Mouse (Mus musculus) c-Kit-positive CD71-positive TER-119-positive erythroid progenitor cells, embryonic 14.5 days (primary cell): ENCODE measurements at regions not wholly inside any gene's neighbourhood (a gene's known extent, or its start where the extent isn't known, plus 50 kb on each side); places are given as distances from the start of the nearest gene placed in this dataset.
"Not testable (repeated sequence)": the region's sequence is repeated elsewhere in the genome, so short reads cannot be mapped to it uniquely, and the experiment has no call there.

ENCODE experiments used
- DNase-seq: peaks from one replicate; pipeline ENCODE4 v3.0.0-alpha.2; 2013; ENCODE audit warnings: low spot score

DNA sequence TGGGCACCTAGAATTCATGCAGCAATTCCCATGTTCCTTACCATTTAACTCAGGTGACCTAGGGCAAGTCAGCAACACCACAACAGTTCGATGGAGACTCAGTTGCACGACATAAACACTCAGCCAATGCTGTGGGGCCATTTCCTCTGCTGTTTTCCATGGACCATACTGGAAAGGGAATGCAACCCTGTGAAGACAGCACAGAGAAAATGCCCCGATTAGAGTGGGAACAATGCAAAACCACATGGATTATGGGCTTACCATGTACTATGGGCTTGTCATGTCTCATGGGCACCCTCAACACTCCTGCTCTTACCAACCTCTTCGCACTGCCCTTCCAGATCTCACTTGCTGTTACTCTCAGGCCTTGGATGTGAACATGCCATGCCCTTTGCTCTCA, 207.6 kb downstream of the Snurf start:
- DNase-seq: not testable (repeated sequence)

DNA sequence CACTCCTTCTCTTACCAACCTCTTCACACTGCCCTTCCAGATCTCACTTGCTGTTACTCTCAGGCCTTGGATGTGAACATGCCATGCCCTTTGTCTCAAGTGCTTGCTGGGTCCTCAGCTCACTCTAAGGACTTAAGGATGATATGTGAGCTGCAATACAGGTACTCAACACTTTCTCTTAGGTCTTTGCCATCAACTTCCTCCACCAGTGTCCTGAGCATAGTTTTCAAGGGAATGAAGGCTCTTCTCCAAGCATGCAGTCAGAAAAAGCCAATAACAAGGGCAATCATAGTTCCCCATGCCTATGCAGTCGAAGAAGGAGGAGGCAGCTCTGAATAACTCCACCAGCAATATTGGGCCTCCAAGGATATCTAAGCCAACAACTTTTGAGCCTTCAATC, 235.1 kb downstream of the Snurf start:
- DNase-seq: not testable (repeated sequence)

DNA sequence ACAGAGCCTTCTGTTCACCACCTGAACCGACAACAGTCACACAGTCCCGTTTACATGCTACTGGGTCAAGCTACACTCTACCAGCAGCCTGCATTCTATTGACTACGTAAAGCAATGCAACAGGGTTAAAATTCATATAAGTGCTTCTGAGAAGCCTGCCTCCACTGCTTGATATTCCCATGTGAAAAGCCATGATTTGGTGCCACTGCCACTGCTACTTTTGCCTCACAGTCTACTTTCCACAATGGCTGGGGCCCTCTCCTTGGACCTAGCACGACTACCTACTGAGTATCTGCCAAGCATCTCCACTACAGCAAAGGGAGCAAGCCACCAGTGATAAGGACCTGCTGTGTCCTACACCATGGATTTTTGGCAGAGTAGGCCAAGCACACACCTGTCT, 236.2 kb downstream of the Snurf start:
- DNase-seq: not testable (repeated sequence)

DNA sequence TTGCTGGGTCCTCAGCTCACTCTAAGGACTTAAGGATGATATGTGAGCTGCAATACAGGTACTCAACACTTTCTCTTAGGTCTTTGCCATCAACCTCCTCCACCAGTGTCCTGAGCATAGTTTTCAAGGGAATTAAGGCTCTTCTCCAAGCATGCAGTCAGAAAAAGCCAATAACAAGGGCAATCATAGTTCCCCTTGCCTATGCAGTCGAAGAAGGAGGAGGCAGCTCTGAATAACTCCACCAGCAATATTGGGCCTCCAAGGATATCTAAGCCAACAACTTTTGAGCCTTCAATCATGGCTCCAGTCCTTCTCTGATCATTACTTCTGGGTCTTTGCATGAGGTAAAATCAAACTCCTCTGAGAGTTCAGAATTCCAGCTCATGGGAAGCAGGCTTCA, 237.5 kb downstream of the Snurf start:
- DNase-seq: peak; percentile 0
